In genomic region chrX:145567073-145567472, GRCm38 (mm10) we compare ENCODE assay signal across 25 mouse cellular contexts.
"Had no signal": no experiment of that assay in that cellular context is flagged by ENCODE, and none has a peak within 500 bp of the region (broad histone marks: within the 10 kb centered on the region; RNA-seq: fewer than 3 reads in every experiment).

No protein-coding gene starts in this region.

- DNase-seq: gastrocnemius, adult 2 months; gastrocnemius, postnatal 10 days; gastrocnemius, postnatal 25 days; heart, adult 18-20 months; heart, postnatal 10 days; heart, postnatal 4 days; kidney, adult 18-20 months; kidney, postnatal 25 days; kidney, postnatal 4 days; liver; liver, embryonic 13.5 days had no signal

- H3K9me3 ChIP-seq: heart, embryonic 10.5 days; heart, embryonic 12.5 days; hindbrain, embryonic 10.5 days; hindbrain, embryonic 12.5 days; limb, embryonic 10.5 days; limb, embryonic 12.5 days; liver, embryonic 13.5 days had no signal

- H3K9ac ChIP-seq: heart, embryonic 12.5 days; hindbrain, embryonic 12.5 days; hindbrain, embryonic 14.5 days; limb, embryonic 12.5 days; liver, embryonic 13.5 days had no signal

- H3K4me3 ChIP-seq: gastrocnemius, adult 2 months; heart, embryonic 10.5 days; heart, embryonic 12.5 days; hindbrain, embryonic 10.5 days; hindbrain, embryonic 12.5 days; layer of hippocampus, adult 2 months; left cerebral cortex, adult 2 months; limb, embryonic 10.5 days; limb, embryonic 12.5 days; liver, embryonic 13.5 days had no signal

- H3K27ac ChIP-seq: gastrocnemius, adult 2 months; heart, embryonic 10.5 days; hindbrain, embryonic 10.5 days; hindbrain, embryonic 12.5 days; hindbrain, embryonic 14.5 days; kidney, postnatal 0 days; layer of hippocampus, adult 2 months; left cerebral cortex, adult 2 months; limb, embryonic 10.5 days; limb, embryonic 12.5 days; liver, embryonic 13.5 days had no signal

- H3K36me3 ChIP-seq: heart, embryonic 10.5 days; heart, embryonic 12.5 days; hindbrain, embryonic 10.5 days; hindbrain, embryonic 12.5 days; limb, embryonic 10.5 days; limb, embryonic 12.5 days; liver, embryonic 13.5 days had no signal

- H3K27me3 ChIP-seq: heart, embryonic 12.5 days; hindbrain, embryonic 12.5 days; limb, embryonic 12.5 days; liver, embryonic 13.5 days had no signal

- ATAC-seq: hindbrain, embryonic 16.5 days; inflammation-experienced regulatory T-cells, adult 6 months; intestine, embryonic 16.5 days had no signal

- H3K4me1 ChIP-seq: heart, embryonic 10.5 days; heart, embryonic 12.5 days; hindbrain, embryonic 10.5 days; hindbrain, embryonic 12.5 days; limb, embryonic 10.5 days; limb, embryonic 12.5 days; liver, embryonic 13.5 days had no signal

- H3K4me2 ChIP-seq: heart, embryonic 12.5 days; hindbrain, embryonic 12.5 days; hindbrain, embryonic 14.5 days; limb, embryonic 12.5 days; liver, embryonic 11.5 days; liver, embryonic 13.5 days had no signal
